Mouse (Mus musculus) heart, adult 2 months (tissue): ENCODE measurements around the gene Sgk1.

Experiments used
- CTCF ChIP-seq: fragments of 200-600 bp; IDR thresholded peaks from 2 replicates; pipeline ENCODE4 v1.8.1; 2022; ENCODE audit warnings: antibody characterized with exemption, mild to moderate bottlenecking, moderate library complexity
- POLR2A ChIP-seq: fragments of 200-500 bp; IDR thresholded peaks from 2 replicates; pipeline ENCODE4 v1.6.1; 2011; ENCODE audit warnings: mild to moderate bottlenecking, low read depth, low read length, control low read depth; ENCODE audit not compliant: insufficient read depth

GRCm38 (mm10) chr10:21904151-21904550, 22.2 kb downstream of the Sgk1 start:
- TF ChIP-seq CTCF, result no peak
- no peak for TF ChIP-seq POLR2A
